Mouse (Mus musculus) adrenal gland, postnatal 36 days (tissue): ENCODE measurements around the gene Myl10. TPM values are rescaled to one million over a fixed set of nuclear protein-coding genes. Genes with fewer than 3 reads are reported as not detected.
"Not testable (repeated sequence)": the region's sequence is repeated elsewhere in the genome, so short reads cannot be mapped to it uniquely, and the experiment has no call there.

ENCODE experiments used
- DNase-seq, 2 experiments: peaks; one replicate each; pipeline ENCODE4 v3.0.0; 2021; ENCODE audit warnings: mixed read lengths in 1 of 2
- total RNA-seq, 2 experiments: library from RNA; stranded (reverse); gene quantifications; 2 replicates each; pipeline ENCODE4 v1.2.3; 2021

Myl10 gene
- total RNA-seq, 2 experiments from 2014 or later: not detected

GRCm38 (mm10) chr5:136705532-136705931 is 12.6 kb downstream of the Myl10 start:
- no peak for DNase-seq

- DNase-seq: peak; percentile 75 to 83
Observed at GRCm38 (mm10) chr5:136706803-136707202, 13.9 kb downstream of the Myl10 start.

- no peak for DNase-seq
Observed at GRCm38 (mm10) chr5:136708116-136708515, 15.2 kb downstream of the Myl10 start.

- no peak for DNase-seq
Observed at GRCm38 (mm10) chr5:136710742-136711141, 17.8 kb downstream of the Myl10 start.

GRCm38 (mm10) chr5:136714232-136714875 is 21.4 kb downstream of the Myl10 start:
- DNase-seq: no peak

- DNase-seq: peak; percentile 17 to 33
Observed at GRCm38 (mm10) chr5:136714879-136715278, 21.9 kb downstream of the Myl10 start.

GRCm38 (mm10) chr5:136716696-136717572 is 24.0 kb downstream of the Myl10 start:
- no peak for DNase-seq

- DNase-seq: no peak
Observed at GRCm38 (mm10) chr5:136717573-136717854, 24.6 kb downstream of the Myl10 start.

- no peak for DNase-seq
Observed at GRCm38 (mm10) chr5:136718656-136719055, 25.7 kb downstream of the Myl10 start.

- no peak for DNase-seq
Observed at GRCm38 (mm10) chr5:136721596-136721995, 28.6 kb downstream of the Myl10 start.

- not testable (repeated sequence) for DNase-seq
Observed at GRCm38 (mm10) chr5:136726271-136726670, 33.3 kb downstream of the Myl10 start.

- no peak for DNase-seq
Observed at GRCm38 (mm10) chr5:136738918-136739317, 46.0 kb downstream of the Myl10 start.

- no peak for DNase-seq
Observed at GRCm38 (mm10) chr5:136746596-136746995, 53.6 kb downstream of the Myl10 start.

Other genes with a start within 250 kb of the Myl10 start
- 100 to 1,000 TPM in 1 of 2 experiments, 10 to 100 TPM in 1; 97.4 to 110 TPM for gene Cux1, start 125.7 kb upstream of the Myl10 start, total RNA-seq
- under 1 TPM; 0.26 to 0.43 TPM for gene Col26a1, start 190.1 kb downstream of the Myl10 start, total RNA-seq
- 10 to 100 TPM; 31.9 to 39.4 TPM for gene Ift22, start 215.0 kb downstream of the Myl10 start, total RNA-seq